Mouse (Mus musculus) forebrain, embryonic 12.5 days (tissue): ENCODE measurements at regions not wholly inside any gene's neighbourhood (a gene's known extent, or its start where the extent isn't known, plus 50 kb on each side); places are given as distances from the start of the nearest gene placed in this dataset.

Source experiments
- ATAC-seq: fragments of 200-750 bp; cut with Nextera tagmentation; 2 replicates; pipeline ENCODE4 v1.8.0; 2017; ENCODE audit warnings: moderate TSS enrichment; ENCODE audit not compliant: low FRiP score
- H3K27ac ChIP-seq: fragments of 300-500 bp; sonication (generic); 2 replicates; pipeline ENCODE4 v1.5.1; 2016; ENCODE audit warnings: mild to moderate bottlenecking
- H3K27me3 ChIP-seq: fragments of 300-500 bp; sonication (generic); 2 replicates; pipeline ENCODE4 v1.6.1; 2016; ENCODE audit warnings: mild to moderate bottlenecking
- H3K36me3 ChIP-seq: fragments of 300-500 bp; sonication (generic); replicated peaks from 2 replicates; pipeline ENCODE4 v1.6.1; 2016; ENCODE audit warnings: mild to moderate bottlenecking
- H3K4me1 ChIP-seq: fragments of 300-500 bp; sonication (generic); 2 replicates; pipeline ENCODE4 v1.6.1; 2016
- H3K4me2 ChIP-seq: fragments of 300-500 bp; sonication (generic); 2 replicates; pipeline ENCODE4 v1.6.1; 2016; ENCODE audit warnings: mild to moderate bottlenecking, moderate library complexity
- H3K4me3 ChIP-seq: fragments of 300-500 bp; sonication (generic); replicated peaks from 2 replicates; pipeline ENCODE4 v1.5.1; 2016; ENCODE audit warnings: mild to moderate bottlenecking
- H3K9ac ChIP-seq: fragments of 300-500 bp; sonication (generic); 2 replicates; pipeline ENCODE4 v1.6.1; 2016; ENCODE audit warnings: mild to moderate bottlenecking
- H3K9me3 ChIP-seq: fragments of 300-500 bp; sonication (generic); 2 replicates; pipeline ENCODE4 v1.6.1; 2016
- WGBS: fragments of 180-500 bp; shearing (Covaris S2); methylation state at CpG from one replicate; pipeline ENCODE4 v1.1.7; 2016; 5-methylcytosine and 5-hydroxymethylcytosine counted together

DNA sequence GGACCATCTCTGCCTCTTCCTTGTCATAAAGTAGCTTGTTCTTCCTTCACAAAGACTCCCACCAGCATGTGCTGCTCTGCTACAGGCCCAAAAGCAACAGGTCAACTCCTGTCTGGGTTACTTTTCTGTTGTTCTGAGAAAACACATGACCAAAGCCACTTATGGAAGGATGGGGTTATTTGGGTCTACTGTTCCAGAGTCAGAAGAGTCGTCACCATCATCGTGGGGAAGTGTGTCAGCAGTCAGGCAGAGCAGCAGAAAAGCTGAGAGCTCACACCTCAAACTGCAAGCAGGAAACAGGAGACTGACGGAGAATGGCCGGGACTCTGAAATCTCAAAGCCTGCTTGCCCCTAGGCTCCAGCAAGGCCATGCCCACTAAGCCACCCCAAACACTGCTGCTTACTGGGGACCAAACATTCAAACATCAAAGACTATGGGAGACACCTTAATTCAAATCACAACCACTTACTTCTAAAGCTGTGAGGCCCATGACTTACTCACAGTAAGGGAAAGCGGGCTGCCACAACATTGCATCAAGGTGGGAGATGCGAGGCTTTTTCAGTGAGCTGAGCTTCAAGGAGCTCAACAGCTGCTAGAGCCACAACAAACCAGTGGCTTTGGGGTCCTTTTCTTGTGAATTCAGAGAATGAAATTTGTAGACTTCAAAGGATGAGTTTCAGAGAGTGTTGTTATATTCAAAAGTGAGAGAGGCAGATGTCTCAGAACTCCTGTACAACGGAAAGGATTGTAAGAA lies 96.6 kb upstream of the Hs6st1 start:
- no peak overlapping the region for H3K4me2 ChIP-seq
- no peak for ATAC-seq
- no peak overlapping the region for H3K27ac ChIP-seq
- no peak overlapping the region for H3K4me3 ChIP-seq
- WGBS: 58% methylated on average over 7 of the region's 7 CpGs
- H3K36me3 ChIP-seq: no peaks in the 10 kb centered on the region
- no peak overlapping the region for H3K9ac ChIP-seq
- no peaks in the 10 kb centered on the region for H3K9me3 ChIP-seq
- no peaks in the 10 kb centered on the region for H3K4me1 ChIP-seq
- no peaks in the 10 kb centered on the region for H3K27me3 ChIP-seq

DNA sequence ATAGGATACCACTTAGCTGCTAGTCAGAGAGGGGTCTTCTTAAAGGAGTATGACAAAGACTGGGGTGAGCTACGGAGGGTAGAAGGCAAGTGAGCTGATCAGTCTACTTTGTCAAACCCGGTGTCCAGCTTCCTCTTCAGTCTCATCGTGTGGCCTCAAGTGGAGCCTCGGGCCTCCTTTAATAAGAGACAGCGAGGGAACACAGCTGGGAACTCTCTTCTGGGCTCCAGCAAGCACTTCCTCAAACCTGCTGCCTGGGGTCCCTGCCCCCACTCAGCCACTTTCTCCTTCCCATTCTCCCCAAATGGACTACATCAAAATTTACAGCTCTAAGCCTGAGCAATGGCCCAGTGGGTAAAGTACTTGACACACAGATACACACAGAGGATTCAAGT lies 96.0 kb upstream of the Hs6st1 start:
- no peaks in the 10 kb centered on the region for H3K9me3 ChIP-seq
- no peak overlapping the region for H3K4me3 ChIP-seq
- ATAC-seq: no peak
- no peak overlapping the region for H3K27ac ChIP-seq
- no peak overlapping the region for H3K9ac ChIP-seq
- 53% methylated on average over 5 of the region's 5 CpGs for WGBS
- no peaks in the 10 kb centered on the region for H3K36me3 ChIP-seq
- no peaks in the 10 kb centered on the region for H3K27me3 ChIP-seq
- no peaks in the 10 kb centered on the region for H3K4me1 ChIP-seq
- no peak overlapping the region for H3K4me2 ChIP-seq

DNA sequence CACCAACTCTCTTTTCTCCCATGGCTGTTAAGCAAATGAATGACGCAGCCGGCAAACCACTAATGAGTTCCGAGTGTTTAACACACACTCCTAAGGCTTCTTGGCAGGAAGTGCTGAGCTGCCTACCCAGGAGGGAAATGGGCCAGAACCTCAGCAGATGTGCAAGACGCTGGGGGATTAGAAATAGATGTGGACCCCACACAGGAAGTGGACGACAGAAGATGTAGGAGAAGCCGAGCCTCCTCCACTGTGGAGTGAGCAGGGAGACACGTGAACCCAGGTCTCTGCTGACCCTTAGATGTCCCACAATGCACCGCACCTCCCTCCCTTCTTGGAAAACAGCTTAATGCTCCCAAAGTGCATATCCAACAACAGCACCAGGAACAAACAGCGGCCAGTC lies 94.8 kb upstream of the Hs6st1 start:
- 65% methylated on average over 9 of the region's 9 CpGs for WGBS

GRCm38 (mm10) chr1:35975611-35976208 lies 92.5 kb upstream of the Hs6st1 start:
- H3K9me3 ChIP-seq: no peaks in the 10 kb centered on the region
- no peak for ATAC-seq
- H3K27ac ChIP-seq: no peak overlapping the region
- no peaks in the 10 kb centered on the region for H3K4me1 ChIP-seq
- H3K27me3 ChIP-seq: no peaks in the 10 kb centered on the region
- H3K36me3 ChIP-seq: no peaks in the 10 kb centered on the region
- H3K4me3 ChIP-seq: no peak overlapping the region
- WGBS: 80% methylated on average over 3 of the region's 3 CpGs
- no peak overlapping the region for H3K4me2 ChIP-seq
- H3K9ac ChIP-seq: no peak overlapping the region

More for the DNA sequence above, 94.8 kb upstream of the Hs6st1 start:
- H3K9ac ChIP-seq: no peak overlapping the region
- no peaks in the 10 kb centered on the region for H3K9me3 ChIP-seq
- H3K4me2 ChIP-seq: no peak overlapping the region
- no peak for ATAC-seq
- no peak overlapping the region for H3K4me3 ChIP-seq
- no peaks in the 10 kb centered on the region for H3K4me1 ChIP-seq
- no peaks in the 10 kb centered on the region for H3K27me3 ChIP-seq
- no peaks in the 10 kb centered on the region for H3K36me3 ChIP-seq
- no peak overlapping the region for H3K27ac ChIP-seq

GRCm38 (mm10) chr1:35976528-35976927 lies 91.7 kb upstream of the Hs6st1 start:
- 90% methylated on average over 2 of the region's 2 CpGs for WGBS
- no peak overlapping the region for H3K4me3 ChIP-seq
- no peaks in the 10 kb centered on the region for H3K9me3 ChIP-seq
- no peak overlapping the region for H3K4me2 ChIP-seq
- H3K9ac ChIP-seq: no peak overlapping the region
- H3K36me3 ChIP-seq: no peaks in the 10 kb centered on the region
- ATAC-seq: no peak
- H3K27ac ChIP-seq: no peak overlapping the region
- no peaks in the 10 kb centered on the region for H3K4me1 ChIP-seq
- H3K27me3 ChIP-seq: no peaks in the 10 kb centered on the region

GRCm38 (mm10) chr1:35978116-35978515 lies 90.1 kb upstream of the Hs6st1 start:
- Histone ChIP-seq H3K36me3 (no peaks in the 10 kb centered on the region), H3K27me3 (no peaks in the 10 kb centered on the region), H3K9me3 (no peaks in the 10 kb centered on the region), H3K27ac (no peak overlapping the region), H3K4me1 (no peaks in the 10 kb centered on the region), H3K9ac (no peak overlapping the region), H3K4me3 (no peak overlapping the region), H3K4me2 (no peak overlapping the region)
- ATAC-seq: no peak
- WGBS: 86% methylated on average over 1 of the region's 1 CpGs

- Histone ChIP-seq H3K27me3 (no peaks in the 10 kb centered on the region), H3K4me3 (no peak overlapping the region), H3K4me2 (no peak overlapping the region), H3K9ac (no peak overlapping the region), H3K4me1 (no peaks in the 10 kb centered on the region), H3K36me3 (no peaks in the 10 kb centered on the region), H3K27ac (no peak overlapping the region), H3K9me3 (no peaks in the 10 kb centered on the region)
- 85% methylated on average over 4 of the region's 4 CpGs for WGBS
- no peak for ATAC-seq
These were observed 89.4 kb upstream of the Hs6st1 start for GRCm38 (mm10) chr1:35978766-35979165.

GRCm38 (mm10) chr1:35981226-35981625 lies 87.0 kb upstream of the Hs6st1 start:
- H3K4me1 ChIP-seq: no peaks in the 10 kb centered on the region
- H3K9ac ChIP-seq: no peak overlapping the region
- no peak overlapping the region for H3K27ac ChIP-seq
- no peak overlapping the region for H3K4me3 ChIP-seq
- H3K36me3 ChIP-seq: no peaks in the 10 kb centered on the region
- H3K9me3 ChIP-seq: no peaks in the 10 kb centered on the region
- ATAC-seq: no peak
- H3K4me2 ChIP-seq: no peak overlapping the region
- 98% methylated on average over 4 of the region's 4 CpGs for WGBS
- H3K27me3 ChIP-seq: no peaks in the 10 kb centered on the region

GRCm38 (mm10) chr1:35983361-35983760 lies 84.8 kb upstream of the Hs6st1 start:
- 73% methylated on average over 3 of the region's 3 CpGs for WGBS
- no peak overlapping the region for H3K27ac ChIP-seq

DNA sequence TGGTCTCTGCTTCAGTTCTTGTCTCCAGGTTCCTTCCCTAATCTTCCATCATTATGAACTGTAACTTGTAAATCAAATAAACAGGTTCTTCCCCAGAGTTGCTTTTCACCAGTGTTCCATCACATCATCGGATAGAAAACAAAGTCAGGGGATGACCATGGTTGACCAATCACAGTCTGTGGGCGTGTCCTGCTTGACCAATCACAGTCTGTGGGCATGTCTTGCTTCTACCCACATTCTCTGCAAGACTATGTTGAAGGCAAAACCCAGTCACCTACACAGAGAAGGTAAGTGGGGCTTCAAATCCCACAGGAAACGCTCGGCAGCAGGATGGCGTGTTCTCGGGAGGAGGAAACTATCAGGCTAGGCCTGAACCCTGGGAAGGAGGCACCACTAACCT lies 82.9 kb upstream of the Hs6st1 start:
- H3K4me2 ChIP-seq: no peak overlapping the region
- no peak overlapping the region for H3K27ac ChIP-seq
- H3K36me3 ChIP-seq: no peaks in the 10 kb centered on the region
- no peak overlapping the region for H3K4me3 ChIP-seq
- H3K9me3 ChIP-seq: peaks cover 8% of the 10 kb centered on the region
- no peaks in the 10 kb centered on the region for H3K27me3 ChIP-seq
- H3K9ac ChIP-seq: no peak overlapping the region
- no peaks in the 10 kb centered on the region for H3K4me1 ChIP-seq
- no peak for ATAC-seq
- WGBS: 91% methylated on average over 6 of the region's 6 CpGs

More at GRCm38 (mm10) chr1:35983361-35983760, 84.8 kb upstream of the Hs6st1 start:
- Histone ChIP-seq H3K27me3 (no peaks in the 10 kb centered on the region), H3K4me1 (no peaks in the 10 kb centered on the region), H3K9me3 (no peaks in the 10 kb centered on the region), H3K4me2 (no peak overlapping the region), H3K4me3 (no peak overlapping the region), H3K36me3 (no peaks in the 10 kb centered on the region), H3K9ac (no peak overlapping the region)
- no peak for ATAC-seq

GRCm38 (mm10) chr1:35986666-35987065 lies 81.5 kb upstream of the Hs6st1 start:
- H3K4me2 ChIP-seq: no peak overlapping the region
- no peaks in the 10 kb centered on the region for H3K4me1 ChIP-seq
- ATAC-seq: no peak
- WGBS: 91% methylated on average over 8 of the region's 8 CpGs
- no peaks in the 10 kb centered on the region for H3K36me3 ChIP-seq
- peaks cover 8% of the 10 kb centered on the region for H3K9me3 ChIP-seq
- no peak overlapping the region for H3K9ac ChIP-seq
- no peaks in the 10 kb centered on the region for H3K27me3 ChIP-seq
- no peak overlapping the region for H3K4me3 ChIP-seq
- H3K27ac ChIP-seq: no peak overlapping the region

- peaks cover 8% of the 10 kb centered on the region for H3K9me3 ChIP-seq
- H3K4me2 ChIP-seq: no peak overlapping the region
- H3K36me3 ChIP-seq: no peaks in the 10 kb centered on the region
- 81% methylated on average over 8 of the region's 8 CpGs for WGBS
- H3K4me1 ChIP-seq: no peaks in the 10 kb centered on the region; the same call in 1 of the 2 replicates
- no peak overlapping the region for H3K27ac ChIP-seq
- no peak overlapping the region for H3K9ac ChIP-seq
- no peak for ATAC-seq
- H3K4me3 ChIP-seq: no peak overlapping the region
- H3K27me3 ChIP-seq: no peaks in the 10 kb centered on the region
These were observed 75.8 kb upstream of the Hs6st1 start for GRCm38 (mm10) chr1:35992227-35992909.
